19 mouse cellular contexts compared by ENCODE assay signal in the genomic region with DNA sequence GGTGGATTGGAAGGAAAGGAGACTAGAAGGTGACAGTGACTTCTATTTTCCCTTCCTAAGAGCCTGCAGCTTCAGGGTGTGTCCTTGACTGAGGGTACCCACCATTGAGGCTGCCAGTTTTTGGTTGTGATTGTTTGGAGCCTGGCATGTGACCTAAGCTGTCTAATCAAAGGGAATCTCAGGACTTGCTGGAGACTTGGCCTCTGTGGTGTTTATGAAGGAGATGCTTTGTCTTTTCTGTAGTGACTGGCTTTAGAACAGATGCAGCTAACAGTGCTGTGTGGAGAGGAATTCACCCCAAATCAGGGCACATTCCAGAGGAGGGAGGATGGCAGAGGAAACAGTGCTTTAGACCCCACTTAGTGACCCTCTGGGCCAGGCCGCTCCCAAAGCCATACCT. TPM values are rescaled to one million over a fixed set of nuclear protein-coding genes. Genes with fewer than 3 reads are reported as not detected.
DNase-seq lines count a peak whose midpoint lies in the region; ATAC-seq and TF ChIP-seq lines count a peak whose summit lies in the region.
"Had no signal": no experiment of that assay in that cellular context is flagged by ENCODE, and none has a peak within 500 bp of the region (broad histone marks: within the 10 kb centered on the region; RNA-seq: fewer than 3 reads in every experiment).

No protein-coding gene starts in this region.

- DNase-seq in embryo, embryonic 10 days (ENCODE audit: low spot score) = peak; percentile 22
- no peak for DNase-seq in embryo, embryonic 11 days
- DNase-seq in layer of hippocampus, adult 2 months (ENCODE audit: low spot score in 2 of 2) = no peak
- DNase-seq in layer of hippocampus, adult 11-12 months (ENCODE audit: low spot score) = no peak
- peak; percentile 76 for DNase-seq in Muller cell, postnatal 12 days (ENCODE audit: inconsistent ontology term)
- no peak for DNase-seq in adrenal gland, postnatal 4 days (ENCODE audit: low spot score in 2 of 2)
- DNase-seq: cerebellum, adult 11 months; cerebellum, postnatal 36 days; heart, adult 18-20 months; kidney, adult 9 months; thymus, postnatal 14 days had no signal

- no peak overlapping the region for H3K4me2 ChIP-seq in embryonic facial prominence, embryonic 12.5 days (replicated peaks)
- no peak overlapping the region for H3K4me2 ChIP-seq in forebrain, embryonic 12.5 days
- H3K4me2 ChIP-seq: liver, embryonic 11.5 days; lung, embryonic 15.5 days; midbrain, embryonic 12.5 days had no signal

- no peaks in the 10 kb centered on the region for H3K27me3 ChIP-seq in embryonic facial prominence, embryonic 12.5 days
- H3K27me3 ChIP-seq in forebrain, embryonic 12.5 days = no peaks in the 10 kb centered on the region
- H3K27me3 ChIP-seq: lung, embryonic 15.5 days; midbrain, embryonic 12.5 days had no signal

- peak overlapping the region; percentile 60 for H3K27ac ChIP-seq in layer of hippocampus, adult 2 months
- 0 out of 2 replicates have a peak overlapping the region, but pooled peaks have one; percentile 65 for H3K27ac ChIP-seq in embryonic facial prominence, embryonic 12.5 days
- no peak overlapping the region for H3K27ac ChIP-seq in forebrain, embryonic 12.5 days
- H3K27ac ChIP-seq: lung, embryonic 15.5 days; midbrain, embryonic 12.5 days; stomach, postnatal 0 days had no signal

- ATAC-seq in embryonic facial prominence, embryonic 12.5 days (ENCODE audit: insufficient number of reproducible peaks, insufficient read depth, low FRiP score, low TSS enrichment) = no peak
- ATAC-seq in forebrain, embryonic 12.5 days (ENCODE audit: low FRiP score) = no peak
- ATAC-seq: activated CD4-positive, CD25-positive, alpha-beta regulatory T cell, adult 4 months had no signal

- no peaks in the 10 kb centered on the region for H3K36me3 ChIP-seq in embryonic facial prominence, embryonic 12.5 days
- no peaks in the 10 kb centered on the region for H3K36me3 ChIP-seq in forebrain, embryonic 12.5 days (replicated peaks)
- H3K36me3 ChIP-seq: lung, embryonic 15.5 days; midbrain, embryonic 12.5 days had no signal

- peaks cover 10% of the 10 kb centered on the region; the same call in 1 of the 2 replicates for H3K4me1 ChIP-seq in embryonic facial prominence, embryonic 12.5 days
- H3K4me1 ChIP-seq in forebrain, embryonic 12.5 days = no peaks in the 10 kb centered on the region
- H3K4me1 ChIP-seq: lung, embryonic 15.5 days had no signal

- H3K9me3 ChIP-seq in embryonic facial prominence, embryonic 12.5 days = no peaks in the 10 kb centered on the region
- no peaks in the 10 kb centered on the region for H3K9me3 ChIP-seq in forebrain, embryonic 12.5 days
- H3K9me3 ChIP-seq: lung, embryonic 15.5 days; midbrain, embryonic 12.5 days had no signal

- WGBS in embryonic facial prominence, embryonic 12.5 days = 60% methylated on average over 1 of the region's 1 CpGs
- 76% methylated on average over 1 of the region's 1 CpGs for WGBS in forebrain, embryonic 12.5 days

- no peak overlapping the region for H3K9ac ChIP-seq in embryonic facial prominence, embryonic 12.5 days
- H3K9ac ChIP-seq in forebrain, embryonic 12.5 days = no peak overlapping the region
- H3K9ac ChIP-seq: lung, embryonic 15.5 days; midbrain, embryonic 12.5 days had no signal

- no peak overlapping the region for H3K4me3 ChIP-seq in layer of hippocampus, adult 2 months
- H3K4me3 ChIP-seq in embryonic facial prominence, embryonic 12.5 days = no peak overlapping the region
- no peak overlapping the region for H3K4me3 ChIP-seq in forebrain, embryonic 12.5 days (replicated peaks)
- H3K4me3 ChIP-seq: lung, embryonic 15.5 days; midbrain, embryonic 12.5 days; myocyte had no signal

- no peak for TF ChIP-seq CTCF in layer of hippocampus, adult 2 months (conservative IDR thresholded peaks at IDR 0.05)

RNA-seq across cellular contexts. Expression of a gene that starts 8.6 kb away (rescaled TPM):
- total RNA-seq in layer of hippocampus, adult 2 months (2021) = 100 to 1,000 TPM; 111 to 113 TPM
- 10.1 and 11.0 TPM in 2 replicates for polyA plus RNA-seq in embryonic facial prominence, embryonic 12.5 days (2016; fragmentation: Nextera tagmentation; extraction: Ambion mirVana)
- total RNA-seq in adrenal gland, postnatal 4 days (2021) = 10 to 100 TPM; 37.7 to 37.8 TPM
- polyA plus RNA-seq in forebrain, embryonic 12.5 days (2016; fragmentation: Nextera tagmentation; extraction: Ambion mirVana) = 11.8 and 11.9 TPM in 2 replicates

RNA-seq across cellular contexts. Expression of a gene that starts 8.7 kb away (rescaled TPM):
- total RNA-seq in layer of hippocampus, adult 2 months (2021) = 10 to 100 TPM; 77.6 to 89.3 TPM
- 44.6 and 55.4 TPM in 2 replicates for polyA plus RNA-seq in embryonic facial prominence, embryonic 12.5 days (2016; fragmentation: Nextera tagmentation; extraction: Ambion mirVana)
- total RNA-seq in adrenal gland, postnatal 4 days (2021) = 10 to 100 TPM; 30.1 to 32.7 TPM
- polyA plus RNA-seq in forebrain, embryonic 12.5 days (2016; fragmentation: Nextera tagmentation; extraction: Ambion mirVana) = 78.6 and 79.5 TPM in 2 replicates

Comparison
In these comparisons a context has a peak if more than half of its experiments do, and no peak if none do; other contexts are left out.
1. DNase-seq: peak in embryo, embryonic 10 days (single experiment) and Muller cell, postnatal 12 days (single experiment); none in embryo, embryonic 11 days (single experiment), layer of hippocampus, adult 2 months (0 of 2), layer of hippocampus, adult 11-12 months (single experiment) and adrenal gland, postnatal 4 days (0 of 2).